Mouse (Mus musculus) limb, embryonic 13.5 days (tissue): Measurements from ENCODE around the gene Psma6. TPM values are rescaled to one million over a fixed set of nuclear protein-coding genes. Genes with fewer than 3 reads are reported as not detected.
"Not testable (repeated sequence)": the region's sequence is repeated elsewhere in the genome, so short reads cannot be mapped to it uniquely, and the experiment has no call there.

Experiments used
- ATAC-seq: fragments of 200-750 bp; cut with Nextera tagmentation; 2 replicates; pipeline ENCODE4 v1.8.0; 2017; ENCODE audit warnings: low read depth, moderate number of reproducible peaks, moderate TSS enrichment; ENCODE audit not compliant: low FRiP score
- H3K27ac ChIP-seq: fragments of 300-500 bp; sonication (generic); 2 replicates; pipeline ENCODE4 v1.5.1; 2015; ENCODE audit warnings: inconsistent platforms, mild to moderate bottlenecking, moderate library complexity
- H3K27me3 ChIP-seq: fragments of 300-500 bp; sonication (generic); 2 replicates; pipeline ENCODE4 v1.6.1; 2015; ENCODE audit warnings: mild to moderate bottlenecking, inconsistent platforms
- H3K36me3 ChIP-seq: fragments of 300-500 bp; sonication (generic); 2 replicates; pipeline ENCODE4 v1.6.1; 2015; ENCODE audit warnings: inconsistent platforms, mild to moderate bottlenecking, moderate library complexity
- H3K4me1 ChIP-seq: fragments of 300-500 bp; sonication (generic); 2 replicates; pipeline ENCODE4 v1.6.1; 2015; ENCODE audit warnings: inconsistent platforms
- H3K4me2 ChIP-seq: fragments of 300-500 bp; sonication (generic); replicated peaks from 2 replicates; pipeline ENCODE4 v1.6.1; 2015; ENCODE audit warnings: inconsistent platforms, mild to moderate bottlenecking, moderate library complexity
- H3K4me3 ChIP-seq: fragments of 300-500 bp; sonication (generic); 2 replicates; pipeline ENCODE4 v1.5.1; 2015; ENCODE audit warnings: moderate library complexity, mild to moderate bottlenecking, inconsistent platforms
- H3K9ac ChIP-seq: fragments of 300-500 bp; sonication (generic); 2 replicates; pipeline ENCODE4 v1.6.1; 2015; ENCODE audit warnings: mild to moderate bottlenecking, inconsistent platforms
- H3K9me3 ChIP-seq: fragments of 300-500 bp; sonication (generic); 2 replicates; pipeline ENCODE4 v1.6.1; 2016; ENCODE audit warnings: inconsistent platforms
- WGBS: fragments of 180-500 bp; shearing (Covaris S2); methylation state at CpG from one replicate; pipeline ENCODE4 v1.1.7; 2015; 5-methylcytosine and 5-hydroxymethylcytosine counted together
- polyA plus RNA-seq: library from polyadenylated mRNA; unstranded; fragments of >200 nt; fragmentation: Nextera tagmentation; extraction: Ambion mirVana; gene quantifications from 2 replicates; pipeline ENCODE4 v1.2.1, GENCODE M21; 2015

The Psma6 gene
- 461 and 482 TPM in 2 replicates for polyA plus RNA-seq

DNA sequence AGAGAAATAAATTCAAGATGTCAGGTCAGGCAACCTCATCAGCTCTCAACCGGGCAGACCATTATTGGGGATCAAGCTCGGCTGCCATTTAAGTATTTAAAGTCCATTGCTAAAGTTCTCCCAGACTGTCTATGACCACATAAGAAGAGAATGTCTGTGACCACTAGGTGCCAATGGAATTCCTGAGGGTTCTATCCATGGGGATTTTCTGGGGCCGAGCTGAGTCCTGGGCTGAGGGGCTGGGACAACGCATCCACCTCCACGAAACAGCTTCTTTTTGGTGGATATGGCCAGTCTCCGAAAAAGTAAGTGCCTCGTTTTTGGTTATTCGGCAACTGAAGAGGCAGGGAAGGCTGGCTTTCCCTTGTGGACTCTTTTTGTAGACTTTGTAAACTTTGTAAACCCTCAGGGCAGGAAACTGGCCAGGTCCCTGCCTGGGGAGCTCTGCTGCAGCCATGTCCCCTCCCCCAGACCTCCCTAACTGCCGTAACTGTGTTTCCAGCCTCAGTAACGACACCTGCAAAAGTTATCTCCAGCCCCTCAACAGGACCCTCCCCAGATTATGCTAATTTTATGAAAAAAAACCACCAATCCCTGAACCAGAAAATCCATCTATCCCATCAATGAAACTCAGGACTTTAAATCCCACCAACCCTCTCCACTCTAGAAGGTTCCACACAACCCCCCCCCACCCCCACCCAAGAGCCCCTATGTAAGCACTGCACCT lies at the start of gene Psma6:
Psma6 (plus strand) TSS at position 200 of the 727 bp plus-strand sequence.
- no peak within 1 kb of the TSS for H3K9ac ChIP-seq
- no peaks in the 10 kb centered on the region for H3K9me3 ChIP-seq
- H3K4me1 ChIP-seq: peaks cover 16% of the 10 kb centered on the region
- H3K27me3 ChIP-seq: no peaks in the 10 kb centered on the region
- peak within 1 kb of the TSS; percentile 63; the same call in 1 of the 2 replicates for H3K27ac ChIP-seq
- WGBS: 42% methylated on average over 10 of the region's 10 CpGs
- ATAC-seq: peak; percentile 62; the same call in 1 of the 2 replicates
- no peak within 1 kb of the TSS for H3K4me3 ChIP-seq
- H3K4me2 ChIP-seq: no peak within 1 kb of the TSS
- peaks cover 6% of the 10 kb centered on the region for H3K36me3 ChIP-seq

DNA sequence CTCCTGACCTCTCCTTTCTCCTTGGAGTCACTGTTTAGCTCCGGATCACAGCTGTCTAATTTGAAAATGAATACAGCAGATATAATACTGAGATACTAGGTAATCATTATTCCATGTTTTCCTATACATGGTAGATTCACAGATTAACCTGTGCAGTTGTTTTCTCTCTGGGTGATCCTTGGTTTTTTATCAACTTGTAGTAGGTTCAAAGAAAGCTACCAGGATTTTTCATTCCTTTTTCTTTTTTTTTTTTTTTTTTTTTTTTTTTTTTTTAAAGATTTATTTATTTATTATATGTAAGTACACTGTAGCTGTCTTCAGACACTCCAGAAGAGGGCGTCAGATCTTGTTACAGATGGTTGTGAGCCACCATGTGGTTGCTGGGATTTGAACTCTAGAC lies 45.5 kb upstream of the Psma6 start:
- not testable (repeated sequence) for H3K27me3 ChIP-seq, H3K9me3 ChIP-seq, ATAC-seq, H3K36me3 ChIP-seq, H3K4me1 ChIP-seq, H3K4me2 ChIP-seq, H3K4me3 ChIP-seq, H3K27ac ChIP-seq, H3K9ac ChIP-seq
- 94% methylated on average over 1 of the region's 2 CpGs for WGBS

DNA sequence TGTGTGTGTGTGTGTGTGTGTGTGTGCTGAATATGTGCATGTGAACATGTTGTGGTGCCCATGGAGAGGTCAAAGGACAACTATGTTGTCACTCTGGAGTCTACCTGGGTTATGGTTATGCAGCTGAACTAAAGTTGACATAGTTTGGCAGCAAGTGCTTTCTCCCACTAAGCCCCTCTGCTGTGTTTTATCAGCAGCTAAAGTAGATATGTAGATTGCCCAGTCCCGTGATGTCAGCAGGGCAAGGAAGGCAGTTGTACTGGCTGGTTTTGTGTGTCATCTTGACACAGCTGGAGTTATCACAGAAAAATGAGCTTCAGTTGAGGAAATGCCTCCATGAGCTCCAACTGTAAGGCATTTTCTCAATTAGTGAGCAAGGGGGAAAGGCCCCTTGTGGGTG lies 41.0 kb upstream of the Psma6 start:
- not testable (repeated sequence) for H3K36me3 ChIP-seq, H3K4me3 ChIP-seq, H3K9me3 ChIP-seq, H3K9ac ChIP-seq, H3K4me2 ChIP-seq, ATAC-seq, H3K4me1 ChIP-seq, H3K27ac ChIP-seq, H3K27me3 ChIP-seq
- WGBS: 82% methylated on average over 1 of the region's 1 CpGs

DNA sequence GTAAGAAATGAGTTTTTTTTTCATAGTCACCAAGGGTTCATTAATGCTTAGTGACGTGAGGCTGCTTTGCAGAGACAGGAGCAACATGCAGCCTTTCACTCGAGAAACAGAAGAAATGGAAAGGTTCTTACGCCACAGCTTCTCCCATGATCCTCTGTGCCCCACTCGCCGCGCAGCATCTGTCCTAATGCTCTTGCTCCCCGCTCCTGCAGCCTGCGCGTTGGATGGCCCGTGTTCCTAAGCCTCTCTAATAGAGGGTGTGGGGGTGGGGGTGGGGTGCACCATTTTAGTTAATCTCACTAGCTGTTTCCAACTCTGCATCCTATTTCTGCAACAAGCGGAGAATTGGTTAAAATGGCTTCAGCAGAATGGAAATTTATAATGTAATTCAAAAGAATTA lies 40.0 kb upstream of the Psma6 start:
- no peaks in the 10 kb centered on the region for H3K9me3 ChIP-seq
- H3K27ac ChIP-seq: peak overlapping the region; percentile 35; the same call in 1 of the 2 replicates
- H3K36me3 ChIP-seq: no peaks in the 10 kb centered on the region
- peaks cover 4% of the 10 kb centered on the region; the same call in 1 of the 2 replicates for H3K4me1 ChIP-seq
- peak overlapping the region; percentile 19; the same call in 1 of the 2 replicates for H3K4me2 ChIP-seq
- H3K4me3 ChIP-seq: no peak overlapping the region
- H3K27me3 ChIP-seq: no peaks in the 10 kb centered on the region
- no peak overlapping the region for H3K9ac ChIP-seq
- WGBS: 72% methylated on average over 11 of the region's 11 CpGs
- ATAC-seq: no peak

DNA sequence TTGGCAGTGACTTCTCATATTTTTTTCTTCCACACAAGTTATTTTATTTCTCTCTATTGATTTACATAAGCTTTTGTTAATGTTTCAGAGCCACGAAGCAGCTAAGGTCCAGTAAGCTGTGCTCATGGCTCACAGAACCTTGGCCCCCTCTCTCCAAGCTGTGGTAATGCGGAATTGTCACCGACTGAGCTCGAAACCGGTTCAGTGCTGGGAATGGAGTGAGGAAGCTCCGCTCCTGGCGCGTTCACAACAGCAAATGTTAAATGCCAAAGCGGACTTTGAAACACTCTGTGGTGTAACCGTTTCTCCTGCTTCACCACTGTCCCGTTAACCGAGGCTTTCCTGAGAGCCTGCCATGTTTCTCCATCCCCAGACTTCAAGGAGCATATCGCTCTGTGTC lies 39.4 kb upstream of the Psma6 start:
- Histone ChIP-seq H3K27me3 (no peaks in the 10 kb centered on the region), H3K4me2 (no peak overlapping the region), H3K27ac (no peak overlapping the region; the same call in 1 of the 2 replicates), H3K9ac (no peak overlapping the region), H3K4me1 (peaks cover 4% of the 10 kb centered on the region; the same call in 1 of the 2 replicates), H3K4me3 (no peak overlapping the region), H3K9me3 (no peaks in the 10 kb centered on the region), H3K36me3 (no peaks in the 10 kb centered on the region)
- ATAC-seq: no peak
- 78% methylated on average over 13 of the region's 13 CpGs for WGBS

DNA sequence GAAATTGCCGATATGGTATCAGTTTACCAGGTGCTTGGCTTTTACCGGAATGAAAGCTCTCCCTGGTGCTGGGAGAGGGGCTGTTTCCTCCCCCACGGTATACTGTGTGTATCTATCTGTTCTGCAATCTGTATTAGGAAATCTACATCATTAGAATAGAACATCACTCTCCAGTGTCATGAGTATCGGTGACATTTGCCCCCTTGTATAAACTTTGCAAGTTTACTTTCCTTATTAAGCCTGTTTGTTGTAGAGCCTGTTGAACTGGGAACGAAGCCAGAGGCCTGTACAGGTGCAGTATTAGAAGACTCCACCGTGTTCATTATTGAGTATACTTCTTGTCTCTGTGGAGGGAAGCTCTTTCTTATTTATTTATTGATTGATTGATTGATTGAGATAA lies 30.6 kb upstream of the Psma6 start:
- no peak overlapping the region for H3K4me3 ChIP-seq
- 0 out of 2 replicates have a peak, but pooled peaks cover under 1% of the 10 kb centered on the region for H3K4me1 ChIP-seq
- no peaks in the 10 kb centered on the region for H3K9me3 ChIP-seq
- no peak overlapping the region for H3K4me2 ChIP-seq
- 68% methylated on average over 6 of the region's 6 CpGs for WGBS
- ATAC-seq: no peak
- H3K27me3 ChIP-seq: no peaks in the 10 kb centered on the region
- no peaks in the 10 kb centered on the region for H3K36me3 ChIP-seq
- H3K27ac ChIP-seq: no peak overlapping the region
- no peak overlapping the region for H3K9ac ChIP-seq

DNA sequence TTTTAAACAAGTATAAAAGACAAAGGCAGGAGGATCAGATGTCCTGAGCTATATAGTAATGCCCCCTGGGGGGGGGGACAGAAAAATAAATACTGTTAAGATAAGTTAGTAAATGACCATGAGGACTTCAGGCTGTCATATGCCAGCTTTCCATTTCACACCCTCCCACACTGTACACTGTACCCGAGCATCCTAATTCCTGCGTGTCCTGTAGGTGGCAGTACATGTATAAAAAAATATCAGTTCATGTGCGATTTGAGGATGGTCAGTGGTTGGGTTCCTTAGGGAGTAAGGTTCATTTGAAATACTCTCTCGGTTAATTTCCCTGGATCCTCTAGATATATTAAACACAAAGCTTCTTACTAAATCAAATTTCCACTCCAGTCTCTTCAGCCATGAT lies 29.1 kb upstream of the Psma6 start:
- no peaks in the 10 kb centered on the region for H3K9me3 ChIP-seq
- H3K27ac ChIP-seq: no peak overlapping the region
- H3K36me3 ChIP-seq: no peaks in the 10 kb centered on the region
- 0 out of 2 replicates have a peak, but pooled peaks cover 3% of the 10 kb centered on the region for H3K4me1 ChIP-seq
- no peak overlapping the region for H3K4me2 ChIP-seq
- H3K4me3 ChIP-seq: no peak overlapping the region
- no peak overlapping the region for H3K9ac ChIP-seq
- H3K27me3 ChIP-seq: no peaks in the 10 kb centered on the region
- ATAC-seq: no peak
- 58% methylated on average over 4 of the region's 4 CpGs for WGBS

DNA sequence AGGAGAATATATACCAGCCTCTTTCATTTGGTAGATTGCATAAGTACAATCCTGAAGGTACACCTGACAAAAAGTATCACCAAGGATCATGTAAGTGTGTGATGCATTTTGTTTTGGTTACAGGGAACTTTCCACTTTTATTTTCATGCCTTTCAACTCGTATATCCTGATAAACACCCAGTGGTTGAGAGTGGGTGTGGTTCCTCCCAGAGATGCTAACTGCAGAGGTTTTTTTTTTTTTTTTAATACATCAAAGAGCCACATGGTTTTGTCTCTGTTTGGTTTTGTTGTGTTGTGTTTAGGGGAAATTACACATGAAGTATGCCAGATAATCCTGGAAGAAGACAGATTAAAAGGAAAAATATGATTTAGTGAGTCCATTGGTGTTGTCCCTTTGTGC lies 26.7 kb upstream of the Psma6 start:
- Histone ChIP-seq H3K4me3 (no peak overlapping the region), H3K4me2 (no peak overlapping the region), H3K4me1 (0 out of 2 replicates have a peak, but pooled peaks cover 3% of the 10 kb centered on the region), H3K36me3 (no peaks in the 10 kb centered on the region), H3K27me3 (no peaks in the 10 kb centered on the region), H3K27ac (no peak overlapping the region), H3K9me3 (no peaks in the 10 kb centered on the region), H3K9ac (no peak overlapping the region)
- WGBS: 50% methylated on average over 1 of the region's 1 CpGs
- ATAC-seq: no peak

DNA sequence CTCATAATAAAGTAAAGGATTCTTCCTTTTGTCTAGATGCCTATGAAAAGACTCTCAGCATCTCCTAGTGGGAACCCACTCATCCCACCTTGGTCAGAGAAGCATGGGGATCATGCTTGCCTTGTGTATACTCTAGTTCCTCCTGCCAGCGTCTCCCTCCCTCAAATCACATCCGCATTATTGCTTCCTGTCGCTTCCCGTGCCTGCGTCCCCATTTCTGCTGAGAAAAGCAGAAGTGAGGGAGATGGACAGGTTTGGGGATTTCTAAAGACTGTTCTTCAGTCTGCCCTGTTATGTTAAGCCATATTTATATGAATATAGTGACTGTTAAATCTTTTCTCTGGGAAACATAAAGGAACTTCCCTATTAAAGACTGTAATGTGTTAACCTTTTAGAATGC lies 23.1 kb upstream of the Psma6 start:
- ATAC-seq: no peak
- Histone ChIP-seq H3K4me2 (no peak overlapping the region), H3K9me3 (no peaks in the 10 kb centered on the region), H3K36me3 (no peaks in the 10 kb centered on the region), H3K4me3 (no peak overlapping the region), H3K9ac (no peak overlapping the region), H3K27ac (no peak overlapping the region), H3K27me3 (no peaks in the 10 kb centered on the region), H3K4me1 (0 out of 2 replicates have a peak, but pooled peaks cover 3% of the 10 kb centered on the region)
- 76% methylated on average over 5 of the region's 5 CpGs for WGBS

DNA sequence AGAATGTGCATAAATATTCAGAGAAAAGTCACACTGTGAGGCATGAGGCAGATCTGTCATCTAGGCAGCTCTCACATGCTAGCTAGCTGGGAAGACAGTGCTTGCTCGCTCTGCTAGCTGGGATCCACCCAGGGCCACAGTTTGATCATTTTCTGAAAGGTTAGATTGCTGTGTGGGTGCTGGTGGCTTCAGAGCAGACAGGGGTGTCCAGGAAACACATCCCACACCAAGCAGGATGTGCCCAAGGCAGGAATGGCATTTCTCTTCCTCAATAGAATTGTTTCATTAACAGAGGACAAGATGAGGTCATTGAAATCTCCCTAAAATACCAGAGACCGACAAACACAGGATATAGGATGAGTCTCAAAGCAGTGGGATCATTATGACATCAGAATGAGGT lies 18.9 kb upstream of the Psma6 start:
- 76% methylated on average over 2 of the region's 2 CpGs for WGBS
- Histone ChIP-seq H3K4me1 (no peaks in the 10 kb centered on the region), H3K36me3 (no peaks in the 10 kb centered on the region), H3K4me3 (no peak overlapping the region), H3K4me2 (no peak overlapping the region), H3K27me3 (no peaks in the 10 kb centered on the region), H3K9me3 (no peaks in the 10 kb centered on the region), H3K9ac (no peak overlapping the region), H3K27ac (no peak overlapping the region)
- ATAC-seq: no peak

DNA sequence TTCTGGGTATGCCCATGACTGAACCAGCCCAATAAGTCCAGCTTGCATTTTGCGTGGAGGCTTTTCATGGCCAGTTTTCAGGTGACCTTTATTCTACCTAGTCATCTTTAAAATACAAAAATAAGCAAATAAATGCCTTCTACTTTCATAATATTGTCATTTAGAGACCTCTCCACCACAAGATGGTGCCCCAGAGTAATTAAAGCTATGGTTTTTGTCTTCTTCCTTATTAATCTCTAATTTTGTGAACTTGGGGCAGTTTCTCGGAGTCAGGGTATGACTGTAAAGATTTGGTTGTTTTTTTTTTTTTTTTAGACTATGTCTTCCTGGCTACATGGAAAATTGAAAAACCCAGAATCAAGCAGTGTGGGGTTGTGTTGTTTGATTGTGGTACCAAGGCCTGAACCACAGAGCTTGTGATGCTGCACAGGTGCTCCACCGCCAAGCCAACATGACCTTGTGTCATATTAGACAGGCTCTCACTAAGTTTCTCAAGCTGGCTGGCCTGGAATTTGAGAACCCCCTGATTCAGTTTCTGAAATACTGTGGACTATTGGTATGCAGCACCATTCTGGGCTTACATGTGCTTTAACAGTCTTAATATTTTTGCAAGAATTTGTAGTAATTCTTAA lies 11.5 kb upstream of the Psma6 start:
- Histone ChIP-seq H3K27me3 (no peaks in the 10 kb centered on the region), H3K36me3 (peaks cover 5% of the 10 kb centered on the region), H3K4me1 (peaks cover 5% of the 10 kb centered on the region; the same call in 1 of the 2 replicates), H3K9me3 (no peaks in the 10 kb centered on the region), H3K27ac (no peak overlapping the region), H3K9ac (no peak overlapping the region), H3K4me2 (no peak overlapping the region), H3K4me3 (no peak overlapping the region)
- 83% methylated on average over 3 of the region's 3 CpGs for WGBS
- no peak for ATAC-seq

DNA sequence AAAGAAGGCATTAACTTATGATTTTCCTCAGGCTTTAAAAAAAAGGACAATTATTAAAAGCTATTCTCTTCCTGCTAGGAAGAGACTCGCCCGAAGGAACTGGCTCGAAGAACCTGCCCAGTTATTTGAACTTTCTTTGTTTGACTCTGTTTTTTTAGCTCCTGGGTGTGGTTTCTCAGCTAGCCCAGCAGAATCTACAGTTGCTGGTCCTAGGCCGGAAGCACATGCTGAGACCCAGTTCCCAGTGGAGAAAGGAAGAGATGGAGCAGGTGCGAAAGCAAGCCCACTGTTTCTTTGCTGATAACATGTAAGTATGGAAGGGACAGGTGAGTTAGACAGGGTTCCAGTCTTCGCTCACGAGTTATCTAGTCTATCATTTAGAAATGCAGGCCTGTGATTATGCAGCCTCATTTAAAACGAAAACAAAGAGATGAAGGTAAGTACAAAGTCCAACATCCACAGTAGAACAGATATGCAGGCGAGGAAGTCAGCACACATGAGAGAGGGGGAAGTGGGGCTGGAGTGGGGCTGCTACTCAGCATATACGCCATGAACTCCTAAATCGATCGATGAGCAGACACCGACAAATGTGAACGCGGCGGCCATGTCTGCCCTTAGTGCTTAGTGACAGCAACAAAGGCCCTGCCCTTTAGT lies 6.9 kb upstream of the Psma6 start:
- no peak overlapping the region for H3K4me3 ChIP-seq
- peaks cover 5% of the 10 kb centered on the region; the same call in 1 of the 2 replicates for H3K4me1 ChIP-seq
- H3K27me3 ChIP-seq: no peaks in the 10 kb centered on the region
- no peak overlapping the region for H3K4me2 ChIP-seq
- peaks cover 10% of the 10 kb centered on the region for H3K36me3 ChIP-seq
- H3K9ac ChIP-seq: no peak overlapping the region
- H3K27ac ChIP-seq: no peak overlapping the region
- H3K9me3 ChIP-seq: no peaks in the 10 kb centered on the region
- 85% methylated on average over 16 of the region's 16 CpGs for WGBS
- ATAC-seq: no peak
